Mouse (Mus musculus) embryonic fibroblast, embryonic 13.5 days (primary cell): ENCODE data around the gene Gm20422.

Source experiments
- CTCF ChIP-seq: IDR thresholded peaks from 2 replicates; pipeline ENCODE4 v1.5.1; 2011; ENCODE audit warnings: mild to moderate bottlenecking, control low read depth, low read length, moderate library complexity, borderline replicate concordance; ENCODE audit not compliant: insufficient read depth
- POLR2A ChIP-seq: IDR thresholded peaks from 2 replicates; pipeline ENCODE4 v1.6.1; 2011; ENCODE audit warnings: low read depth, mild to moderate bottlenecking, control low read depth, low read length, moderate library complexity

- TF ChIP-seq POLR2A, result no peak
- TF ChIP-seq CTCF, result no peak
These were observed 456 bp upstream of the Gm20422 start for GRCm38 (mm10) chr8:69775149-69775534.
